ENCODE assay signal across 26 mouse cellular contexts in the genomic region with DNA sequence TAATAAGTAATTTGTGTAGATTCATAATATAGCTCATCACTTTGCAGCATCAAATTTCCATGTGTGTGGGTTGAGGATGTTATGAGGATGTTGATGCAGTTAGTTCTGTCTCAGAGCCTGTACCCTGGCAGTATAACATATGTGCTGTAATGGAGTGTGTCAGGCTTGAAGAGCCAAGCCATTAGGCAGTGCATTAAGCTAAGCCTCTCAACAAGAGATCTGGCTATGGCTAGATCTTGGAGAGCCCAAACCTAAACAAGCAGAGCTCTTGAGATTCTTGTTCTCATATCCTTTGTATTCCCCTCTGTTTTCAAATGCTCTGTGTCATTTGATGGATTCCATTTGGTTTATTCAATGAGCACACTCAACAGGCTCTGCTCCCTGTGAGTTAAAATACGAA.
DNase-seq lines count a peak whose midpoint lies in the region; ATAC-seq and TF ChIP-seq lines count a peak whose summit lies in the region.
"Had no signal": no experiment of that assay in that cellular context is flagged by ENCODE, and none has a peak within 500 bp of the region (broad histone marks: within the 10 kb centered on the region; RNA-seq: fewer than 3 reads in every experiment).

No protein-coding gene starts in this region.

- no peaks in the 10 kb centered on the region for H3K9me3 ChIP-seq in intestine, embryonic 16.5 days (ENCODE audit: control insufficient read depth, low read length)
- H3K9me3 ChIP-seq in intestine, postnatal 0 days (ENCODE audit: control insufficient read depth), result no peaks in the 10 kb centered on the region
- no peaks in the 10 kb centered on the region for H3K9me3 ChIP-seq in lung, embryonic 16.5 days (ENCODE audit: control insufficient read depth, low read length)
- H3K9me3 ChIP-seq in stomach, embryonic 14.5 days (ENCODE audit: control insufficient read depth, low read depth, low read length), result no peaks in the 10 kb centered on the region
- H3K9me3 ChIP-seq in stomach, postnatal 0 days (ENCODE audit: control insufficient read depth, low read length), result no peaks in the 10 kb centered on the region
- H3K9me3 ChIP-seq in stomach, embryonic 16.5 days (replicated peaks; ENCODE audit: control insufficient read depth, low read length), result no peaks in the 10 kb centered on the region
- H3K9me3 ChIP-seq: embryonic facial prominence, embryonic 13.5 days; embryonic facial prominence, embryonic 15.5 days; forebrain, embryonic 10.5 days; forebrain, embryonic 12.5 days had no signal

- H3K4me2 ChIP-seq in intestine, embryonic 16.5 days (ENCODE audit: low read depth, low read length), result no peak overlapping the region
- no peak overlapping the region for H3K4me2 ChIP-seq in intestine, postnatal 0 days (replicated peaks; ENCODE audit: low read depth)
- no peak overlapping the region for H3K4me2 ChIP-seq in lung, embryonic 16.5 days (ENCODE audit: low read depth, low read length)
- H3K4me2 ChIP-seq in stomach, embryonic 14.5 days (replicated peaks; ENCODE audit: low read depth, low read length), result no peak overlapping the region
- no peak overlapping the region for H3K4me2 ChIP-seq in stomach, postnatal 0 days (replicated peaks; ENCODE audit: low read depth)
- no peak overlapping the region for H3K4me2 ChIP-seq in stomach, embryonic 16.5 days (ENCODE audit: low read depth, low read length)
- H3K4me2 ChIP-seq: embryonic facial prominence, embryonic 13.5 days; embryonic facial prominence, embryonic 15.5 days; forebrain, embryonic 12.5 days had no signal

- H3K27ac ChIP-seq in intestine, embryonic 16.5 days (ENCODE audit: low read length), result no peak overlapping the region
- no peak overlapping the region for H3K27ac ChIP-seq in intestine, postnatal 0 days (ENCODE audit: low read depth, low read length)
- no peak overlapping the region for H3K27ac ChIP-seq in lung, embryonic 16.5 days (ENCODE audit: low read length)
- H3K27ac ChIP-seq in stomach, embryonic 14.5 days (ENCODE audit: low read length), result no peak overlapping the region
- H3K27ac ChIP-seq in stomach, postnatal 0 days (replicated peaks), result no peak overlapping the region
- no peak overlapping the region for H3K27ac ChIP-seq in stomach, embryonic 16.5 days (ENCODE audit: low read length)
- H3K27ac ChIP-seq: embryonic facial prominence, embryonic 13.5 days; embryonic facial prominence, embryonic 15.5 days; forebrain, embryonic 10.5 days; forebrain, embryonic 12.5 days had no signal

- TF ChIP-seq EP300 in stomach, postnatal 0 days (optimal IDR thresholded peaks at IDR 0.05), result no peak

- H3K36me3 ChIP-seq in intestine, embryonic 16.5 days (ENCODE audit: control insufficient read depth, insufficient read depth, low read length), result no peaks in the 10 kb centered on the region
- no peaks in the 10 kb centered on the region for H3K36me3 ChIP-seq in intestine, postnatal 0 days (ENCODE audit: control insufficient read depth, insufficient read depth)
- H3K36me3 ChIP-seq in lung, embryonic 16.5 days (ENCODE audit: control insufficient read depth, insufficient read depth, low read length), result no peaks in the 10 kb centered on the region
- H3K36me3 ChIP-seq in stomach, embryonic 14.5 days (ENCODE audit: control insufficient read depth, insufficient read depth, low read length), result no peaks in the 10 kb centered on the region
- no peaks in the 10 kb centered on the region for H3K36me3 ChIP-seq in stomach, postnatal 0 days (ENCODE audit: control insufficient read depth, insufficient read depth, low read length)
- H3K36me3 ChIP-seq in stomach, embryonic 16.5 days (ENCODE audit: control insufficient read depth, insufficient read depth, low read length), result no peaks in the 10 kb centered on the region
- H3K36me3 ChIP-seq: embryonic facial prominence, embryonic 13.5 days; embryonic facial prominence, embryonic 15.5 days; forebrain, embryonic 10.5 days; forebrain, embryonic 12.5 days had no signal

- no peaks in the 10 kb centered on the region for H3K27me3 ChIP-seq in intestine, embryonic 16.5 days (replicated peaks; ENCODE audit: control insufficient read depth, insufficient read depth, low read length)
- H3K27me3 ChIP-seq in intestine, postnatal 0 days (replicated peaks; ENCODE audit: control insufficient read depth, insufficient read depth, low read length), result no peaks in the 10 kb centered on the region
- H3K27me3 ChIP-seq in lung, embryonic 16.5 days (ENCODE audit: control insufficient read depth, insufficient read depth, low read depth, low read length), result no peaks in the 10 kb centered on the region
- H3K27me3 ChIP-seq in stomach, embryonic 14.5 days (ENCODE audit: control insufficient read depth, insufficient read depth, low read length), result no peaks in the 10 kb centered on the region
- H3K27me3 ChIP-seq in stomach, postnatal 0 days (ENCODE audit: control insufficient read depth, insufficient read depth, low read length), result no peaks in the 10 kb centered on the region
- no peaks in the 10 kb centered on the region for H3K27me3 ChIP-seq in stomach, embryonic 16.5 days (ENCODE audit: control insufficient read depth, insufficient read depth, low read length)
- H3K27me3 ChIP-seq: embryonic facial prominence, embryonic 13.5 days; embryonic facial prominence, embryonic 15.5 days; forebrain, embryonic 12.5 days had no signal

- ATAC-seq in intestine, embryonic 16.5 days, result peak; percentile 62; the same call in 1 of the 2 replicates
- no peak for ATAC-seq in intestine, postnatal 0 days
- ATAC-seq in lung, embryonic 16.5 days (ENCODE audit: low read depth), result peak; percentile 57; the same call in 1 of the 2 replicates
- peak; percentile 67; the same call in 1 of the 2 replicates for ATAC-seq in stomach, embryonic 14.5 days (ENCODE audit: insufficient number of reproducible peaks, insufficient read depth, low FRiP score, low read depth)
- ATAC-seq in stomach, postnatal 0 days (ENCODE audit: low FRiP score, low TSS enrichment), result no peak; the same call in 1 of the 2 replicates
- ATAC-seq in stomach, embryonic 16.5 days (ENCODE audit: insufficient read depth, low FRiP score), result peak; percentile 88
- ATAC-seq: forebrain, embryonic 14.5 days; forebrain, embryonic 16.5 days had no signal

- WGBS in intestine, embryonic 16.5 days, result 66% methylated on average over 1 of the region's 1 CpGs
- WGBS in intestine, postnatal 0 days, result 63% methylated on average over 1 of the region's 1 CpGs
- WGBS in lung, embryonic 16.5 days, result 76% methylated on average over 1 of the region's 1 CpGs
- WGBS in stomach, embryonic 14.5 days, result 57% methylated on average over 1 of the region's 1 CpGs
- WGBS in stomach, postnatal 0 days, result 46% methylated on average over 1 of the region's 1 CpGs
- 56% methylated on average over 1 of the region's 1 CpGs for WGBS in stomach, embryonic 16.5 days

- no peak overlapping the region for H3K9ac ChIP-seq in intestine, embryonic 16.5 days (ENCODE audit: low read depth, low read length)
- no peak overlapping the region for H3K9ac ChIP-seq in intestine, postnatal 0 days (ENCODE audit: low read depth, low read length)
- H3K9ac ChIP-seq in lung, embryonic 16.5 days (ENCODE audit: low read length), result no peak overlapping the region
- no peak overlapping the region for H3K9ac ChIP-seq in stomach, embryonic 14.5 days (replicated peaks; ENCODE audit: low read depth, low read length)
- no peak overlapping the region for H3K9ac ChIP-seq in stomach, postnatal 0 days (ENCODE audit: low read length)
- H3K9ac ChIP-seq in stomach, embryonic 16.5 days (ENCODE audit: low read length), result no peak overlapping the region
- H3K9ac ChIP-seq: embryonic facial prominence, embryonic 13.5 days; embryonic facial prominence, embryonic 15.5 days; forebrain, embryonic 12.5 days had no signal

- no peaks in the 10 kb centered on the region for H3K4me1 ChIP-seq in intestine, embryonic 16.5 days (ENCODE audit: control insufficient read depth, insufficient read depth, low read length)
- H3K4me1 ChIP-seq in intestine, postnatal 0 days (replicated peaks; ENCODE audit: control insufficient read depth, insufficient read depth, low read length), result no peaks in the 10 kb centered on the region
- no peaks in the 10 kb centered on the region for H3K4me1 ChIP-seq in lung, embryonic 16.5 days (replicated peaks; ENCODE audit: control insufficient read depth, insufficient read depth, low read length)
- no peaks in the 10 kb centered on the region for H3K4me1 ChIP-seq in stomach, embryonic 14.5 days (ENCODE audit: control insufficient read depth, insufficient read depth, low read length)
- no peaks in the 10 kb centered on the region for H3K4me1 ChIP-seq in stomach, postnatal 0 days (replicated peaks; ENCODE audit: control insufficient read depth, insufficient read depth)
- H3K4me1 ChIP-seq in stomach, embryonic 16.5 days (ENCODE audit: control insufficient read depth, insufficient read depth, low read length), result no peaks in the 10 kb centered on the region; the same call in 1 of the 2 replicates
- H3K4me1 ChIP-seq: embryonic facial prominence, embryonic 13.5 days; embryonic facial prominence, embryonic 15.5 days; forebrain, embryonic 10.5 days; forebrain, embryonic 12.5 days had no signal

- no peak for DNase-seq in lung, adult 18-20 months
- DNase-seq in stomach, postnatal 0 days (ENCODE audit: low spot score), result no peak
- no peak for DNase-seq in adrenal gland, adult 18-20 months (ENCODE audit: low spot score in 2 of 2)
- DNase-seq: adrenal gland, adult 8-10 months; adrenal gland, postnatal 14 days; adrenal gland, postnatal 36 days; B cell, adult 2 months; cerebellum, adult 11 months; cerebellum, adult 18-20 months; cerebellum, adult 8-10 months; cerebellum, adult 9-11 months; cerebellum, postnatal 14 days; cerebellum, postnatal 36 days; embryo, embryonic 11 days had no signal

- TF ChIP-seq CTCF in intestine, postnatal 0 days (IDR thresholded peaks at IDR 0.05; ENCODE audit: low read depth), result no peak
- no peak for TF ChIP-seq CTCF in stomach, postnatal 0 days (IDR thresholded peaks at IDR 0.05; ENCODE audit: low read depth)

- H3K4me3 ChIP-seq in intestine, embryonic 16.5 days (ENCODE audit: low read length), result no peak overlapping the region
- no peak overlapping the region for H3K4me3 ChIP-seq in intestine, postnatal 0 days (ENCODE audit: low read depth, low read length)
- no peak overlapping the region for H3K4me3 ChIP-seq in lung, embryonic 16.5 days (ENCODE audit: low read length)
- no peak overlapping the region for H3K4me3 ChIP-seq in stomach, embryonic 14.5 days (ENCODE audit: low read depth, low read length)
- no peak overlapping the region for H3K4me3 ChIP-seq in stomach, postnatal 0 days (ENCODE audit: low read depth, low read length)
- H3K4me3 ChIP-seq in stomach, embryonic 16.5 days (replicated peaks; ENCODE audit: low read length), result no peak overlapping the region
- H3K4me3 ChIP-seq: embryonic facial prominence, embryonic 13.5 days; embryonic facial prominence, embryonic 15.5 days; erythroblast, embryonic 14.5 days; forebrain, embryonic 10.5 days; forebrain, embryonic 12.5 days had no signal

Comparison
In these comparisons a context has a peak if more than half of its experiments do, and no peak if none do; other contexts are left out.
1. ATAC-seq: peak in intestine, embryonic 16.5 days (single experiment), lung, embryonic 16.5 days (single experiment), stomach, embryonic 14.5 days (single experiment) and stomach, embryonic 16.5 days (single experiment); none in intestine, postnatal 0 days (single experiment) and stomach, postnatal 0 days (single experiment).